Mouse (Mus musculus): ENCODE results near the gene Braf.

GRCm38 (mm10) chr6:39579552-39579951 is 145.7 kb downstream of the Braf start:
- TF ChIP-seq GATA1 (IDR thresholded peaks at IDR 0.05; ENCODE audit: borderline replicate concordance, low read length) = no peak
- TF ChIP-seq CTCF (IDR thresholded peaks at IDR 0.05; ENCODE audit: low read depth, low read length) = no peak

All from G1E (cell line).